Mouse (Mus musculus): ENCODE data around the gene Madd. TPM values are rescaled to one million over a fixed set of nuclear protein-coding genes. Genes with fewer than 3 reads are reported as not detected.
A peak's percentile ranks its signal among the peaks of the same experiment; 100 is the strongest.

Madd gene
- polyA plus RNA-seq, 1 experiment from 2014 or later: 10.9 TPM

DNA sequence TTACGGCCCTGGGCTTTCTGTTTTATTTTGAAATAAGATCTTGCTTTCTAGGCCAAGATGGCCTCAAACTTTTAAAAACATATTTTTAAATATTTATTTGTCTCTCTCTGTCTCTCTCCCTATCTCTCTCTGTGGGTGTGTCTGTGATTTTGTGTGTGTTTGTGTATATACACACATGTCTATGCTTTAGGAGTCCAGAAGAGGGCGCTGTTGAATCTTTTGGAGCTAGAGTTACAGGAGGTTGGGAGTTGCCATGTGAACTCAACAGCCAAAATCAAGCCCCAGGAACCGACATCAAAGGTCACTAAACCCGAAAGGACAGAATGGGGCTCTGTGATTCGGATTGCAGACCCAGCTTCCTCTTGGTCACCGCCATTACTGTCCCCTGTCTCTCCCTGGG lies 73.2 kb downstream of the Madd start:
- Histone ChIP-seq H3K4me2 (no peak overlapping the region), H3K36me3 (no peaks in the 10 kb centered on the region), H3K4me3 (no peak overlapping the region), H3K4me1 (peaks cover 6% of the 10 kb centered on the region), H3K9me3 (no peaks in the 10 kb centered on the region), H3K27ac (no peak overlapping the region), H3K27me3 (no peaks in the 10 kb centered on the region), H3K9ac (no peak overlapping the region)
- 72% methylated on average over 6 of the region's 6 CpGs for WGBS
- no peak for ATAC-seq (ENCODE audit: borderline replicate concordance, extremely low read depth, low FRiP score, low TSS enrichment)

DNA sequence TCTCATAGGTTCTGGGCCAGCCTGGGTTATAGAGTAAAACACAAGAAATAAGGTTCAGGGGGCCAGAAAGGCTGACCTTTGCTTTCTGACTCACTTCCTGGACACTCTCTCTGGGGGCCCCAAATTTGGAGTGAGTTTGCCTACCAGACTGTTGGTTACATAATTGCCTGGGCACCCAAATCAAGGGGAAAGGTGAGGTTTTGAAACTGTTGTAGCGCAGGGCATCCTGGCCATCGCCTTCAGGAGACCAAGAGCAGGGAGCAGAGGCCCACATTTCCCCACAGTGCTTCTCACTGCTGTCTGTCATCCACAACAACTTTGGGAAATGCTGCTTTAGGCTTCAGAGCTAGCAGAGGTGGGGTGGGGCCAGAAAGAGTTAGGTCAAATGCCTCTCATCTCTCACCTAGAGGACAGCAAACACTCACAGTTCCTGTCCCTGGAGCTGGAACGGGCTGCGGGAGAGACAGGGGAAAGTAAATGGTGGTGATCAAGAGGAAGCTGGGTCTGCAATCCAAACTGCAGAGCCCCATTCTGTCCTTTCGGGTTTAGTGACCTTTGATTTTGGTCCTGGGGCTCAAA lies 73.7 kb downstream of the Madd start:
- Histone ChIP-seq H3K4me1 (peaks cover 4% of the 10 kb centered on the region; the same call in 1 of the 2 replicates), H3K27ac (no peak overlapping the region), H3K9ac (no peak overlapping the region), H3K9me3 (no peaks in the 10 kb centered on the region), H3K27me3 (no peaks in the 10 kb centered on the region), H3K4me2 (no peak overlapping the region), H3K4me3 (no peak overlapping the region), H3K36me3 (no peaks in the 10 kb centered on the region)
- 76% methylated on average over 5 of the region's 5 CpGs for WGBS
- no peak for ATAC-seq (ENCODE audit: borderline replicate concordance, extremely low read depth, low FRiP score, low TSS enrichment)

GRCm38 (mm10) chr2:91109241-91109640 lies 74.4 kb downstream of the Madd start:
- Histone ChIP-seq H3K27ac (no peak overlapping the region), H3K4me3 (no peak overlapping the region), H3K4me2 (no peak overlapping the region), H3K27me3 (no peaks in the 10 kb centered on the region), H3K9me3 (no peaks in the 10 kb centered on the region), H3K9ac (no peak overlapping the region), H3K36me3 (no peaks in the 10 kb centered on the region), H3K4me1 (peaks cover 4% of the 10 kb centered on the region; the same call in 1 of the 2 replicates)
- no peak for ATAC-seq (ENCODE audit: borderline replicate concordance, extremely low read depth, low FRiP score, low TSS enrichment)
- WGBS: 77% methylated on average over 5 of the region's 5 CpGs

DNA sequence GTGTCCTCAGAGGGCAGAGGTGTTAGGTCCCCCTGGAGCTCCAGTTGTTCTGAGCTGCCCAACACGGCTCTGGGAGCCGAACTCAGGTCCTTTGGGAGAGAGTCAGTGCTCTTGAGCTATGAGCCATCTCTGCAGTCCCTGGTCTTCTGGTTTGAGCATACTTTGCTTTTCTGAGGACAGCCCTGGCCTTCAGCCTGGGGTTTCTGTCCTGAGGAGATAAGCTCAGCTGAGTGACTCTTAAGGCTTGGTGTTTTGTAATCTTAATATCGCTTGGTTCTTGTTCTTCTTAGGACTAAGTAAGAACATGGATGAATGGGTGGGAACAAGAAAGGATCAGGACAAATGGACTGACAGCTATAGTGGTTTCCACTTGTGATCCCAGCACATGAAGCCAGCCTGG lies 75.5 kb downstream of the Madd start:
- Histone ChIP-seq H3K4me1 (peaks cover 4% of the 10 kb centered on the region; the same call in 1 of the 2 replicates), H3K4me2 (no peak overlapping the region), H3K4me3 (no peak overlapping the region), H3K27ac (no peak overlapping the region), H3K9ac (no peak overlapping the region), H3K27me3 (no peaks in the 10 kb centered on the region), H3K36me3 (no peaks in the 10 kb centered on the region), H3K9me3 (no peaks in the 10 kb centered on the region)
- no peak for ATAC-seq (ENCODE audit: borderline replicate concordance, extremely low read depth, low FRiP score, low TSS enrichment)
- 79% methylated on average over 3 of the region's 3 CpGs for WGBS

DNA sequence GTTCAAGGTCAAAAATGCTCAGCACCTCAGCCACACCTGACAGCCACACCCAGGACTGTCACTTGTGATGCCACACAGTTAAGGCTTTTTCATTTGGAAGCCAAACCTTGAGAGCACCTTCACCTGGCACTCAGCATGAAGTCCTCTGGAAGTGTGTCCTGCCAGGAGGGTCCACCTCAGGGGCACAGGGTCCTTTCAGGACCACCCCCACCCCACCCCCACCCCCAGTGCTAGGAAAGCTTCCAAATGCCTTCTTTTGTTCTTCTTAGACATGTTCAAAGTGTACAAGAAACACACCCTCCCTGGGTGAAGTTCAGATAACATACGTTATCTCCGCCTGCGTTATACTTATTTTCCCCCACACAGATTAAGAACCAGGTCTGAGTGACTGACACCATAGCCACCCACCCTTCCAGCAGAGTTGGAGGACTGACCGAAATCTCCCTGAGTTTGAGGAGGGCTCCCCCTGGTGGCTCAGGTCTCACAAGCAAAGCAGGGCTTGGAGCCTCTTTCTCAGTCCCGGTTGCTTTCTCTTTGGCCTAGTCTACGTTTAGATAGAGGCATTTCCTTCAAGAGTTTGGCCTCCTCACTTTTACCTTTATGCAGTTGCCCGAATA lies 82.4 kb downstream of the Madd start:
- H3K27ac ChIP-seq: no peak overlapping the region
- no peaks in the 10 kb centered on the region for H3K9me3 ChIP-seq
- 4% methylated on average over 7 of the region's 7 CpGs for WGBS
- H3K9ac ChIP-seq: peak overlapping the region; percentile 22; the same call in 1 of the 2 replicates
- no peak overlapping the region for H3K4me2 ChIP-seq
- no peak overlapping the region for H3K4me3 ChIP-seq
- no peaks in the 10 kb centered on the region for H3K36me3 ChIP-seq
- peak; percentile 77 for ATAC-seq (ENCODE audit: borderline replicate concordance, extremely low read depth, low FRiP score, low TSS enrichment)
- no peaks in the 10 kb centered on the region for H3K27me3 ChIP-seq
- no peaks in the 10 kb centered on the region for H3K4me1 ChIP-seq

GRCm38 (mm10) chr2:91098156-91098555 lies 85.5 kb downstream of the Madd start:
- Histone ChIP-seq H3K4me3 (no peak overlapping the region), H3K27me3 (no peaks in the 10 kb centered on the region), H3K36me3 (no peaks in the 10 kb centered on the region), H3K9me3 (no peaks in the 10 kb centered on the region), H3K4me1 (no peaks in the 10 kb centered on the region), H3K4me2 (no peak overlapping the region), H3K9ac (no peak overlapping the region), H3K27ac (no peak overlapping the region)
- no peak for ATAC-seq (ENCODE audit: borderline replicate concordance, extremely low read depth, low FRiP score, low TSS enrichment)
- WGBS: 67% methylated on average over 2 of the region's 2 CpGs

DNA sequence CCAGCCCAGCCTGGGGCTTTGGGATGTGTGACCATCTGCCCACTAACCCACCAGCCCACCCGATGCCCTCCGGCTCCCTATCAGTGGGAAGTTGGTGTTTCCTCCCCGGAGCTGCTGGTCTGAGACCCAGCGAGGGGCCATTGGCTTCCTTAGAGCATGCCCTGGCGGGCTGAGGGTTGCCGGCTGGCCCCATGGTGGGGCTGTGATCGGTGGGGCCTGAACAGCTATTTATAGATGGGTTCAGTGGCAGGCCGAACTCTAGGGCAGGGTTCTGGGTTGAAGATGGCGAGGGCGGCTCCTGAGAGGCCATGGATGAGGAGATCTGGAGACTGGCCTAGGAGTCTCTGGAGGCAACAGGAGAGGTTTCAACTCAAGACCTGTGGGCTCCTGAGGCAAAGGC lies 86.6 kb downstream of the Madd start:
- Histone ChIP-seq H3K9me3 (no peaks in the 10 kb centered on the region), H3K4me2 (no peak overlapping the region), H3K27me3 (no peaks in the 10 kb centered on the region), H3K9ac (no peak overlapping the region), H3K4me3 (no peak overlapping the region), H3K4me1 (no peaks in the 10 kb centered on the region), H3K27ac (no peak overlapping the region), H3K36me3 (no peaks in the 10 kb centered on the region)
- 74% methylated on average over 10 of the region's 10 CpGs for WGBS
- no peak for ATAC-seq (ENCODE audit: borderline replicate concordance, extremely low read depth, low FRiP score, low TSS enrichment)

GRCm38 (mm10) chr2:91096524-91096923 lies 87.1 kb downstream of the Madd start:
- Histone ChIP-seq H3K9me3 (no peaks in the 10 kb centered on the region), H3K36me3 (no peaks in the 10 kb centered on the region), H3K4me3 (no peak overlapping the region), H3K4me2 (no peak overlapping the region), H3K9ac (no peak overlapping the region), H3K27ac (no peak overlapping the region), H3K27me3 (no peaks in the 10 kb centered on the region), H3K4me1 (no peaks in the 10 kb centered on the region)
- ATAC-seq (ENCODE audit: borderline replicate concordance, extremely low read depth, low FRiP score, low TSS enrichment): no peak
- WGBS: 67% methylated on average over 14 of the region's 14 CpGs

DNA sequence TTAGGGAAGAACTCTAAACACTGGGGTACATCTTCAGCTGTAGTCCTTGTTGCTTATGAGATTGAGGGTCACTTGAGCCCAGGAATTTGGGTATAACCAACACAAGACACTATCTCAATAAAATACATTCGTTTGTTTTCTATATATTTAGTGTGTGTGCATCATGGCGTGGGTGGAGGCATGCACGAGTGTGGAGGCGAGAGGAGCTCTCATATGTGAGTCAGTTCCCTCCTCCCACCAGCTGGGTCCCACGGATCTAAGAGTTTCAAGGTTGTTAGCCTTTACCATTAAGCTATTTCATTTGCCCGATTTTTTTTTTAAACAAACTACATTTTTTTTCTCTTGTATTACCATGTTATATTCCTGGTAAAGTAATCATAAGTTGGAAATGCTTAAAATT lies 92.8 kb downstream of the Madd start:
- H3K4me3 ChIP-seq: no peak overlapping the region
- ATAC-seq (ENCODE audit: borderline replicate concordance, extremely low read depth, low FRiP score, low TSS enrichment): no peak
- H3K27me3 ChIP-seq: no peaks in the 10 kb centered on the region
- H3K4me2 ChIP-seq: no peak overlapping the region
- no peaks in the 10 kb centered on the region for H3K9me3 ChIP-seq
- no peak overlapping the region for H3K9ac ChIP-seq
- H3K27ac ChIP-seq: no peak overlapping the region
- no peaks in the 10 kb centered on the region for H3K36me3 ChIP-seq
- no peaks in the 10 kb centered on the region for H3K4me1 ChIP-seq
- WGBS: 59% methylated on average over 6 of the region's 6 CpGs

GRCm38 (mm10) chr2:91090208-91090607 lies 93.4 kb downstream of the Madd start:
- Histone ChIP-seq H3K36me3 (no peaks in the 10 kb centered on the region), H3K27ac (no peak overlapping the region), H3K4me2 (no peak overlapping the region), H3K4me3 (no peak overlapping the region), H3K4me1 (no peaks in the 10 kb centered on the region), H3K9me3 (no peaks in the 10 kb centered on the region), H3K27me3 (no peaks in the 10 kb centered on the region), H3K9ac (no peak overlapping the region)
- WGBS: 69% methylated on average over 6 of the region's 6 CpGs
- ATAC-seq (ENCODE audit: borderline replicate concordance, extremely low read depth, low FRiP score, low TSS enrichment): no peak

DNA sequence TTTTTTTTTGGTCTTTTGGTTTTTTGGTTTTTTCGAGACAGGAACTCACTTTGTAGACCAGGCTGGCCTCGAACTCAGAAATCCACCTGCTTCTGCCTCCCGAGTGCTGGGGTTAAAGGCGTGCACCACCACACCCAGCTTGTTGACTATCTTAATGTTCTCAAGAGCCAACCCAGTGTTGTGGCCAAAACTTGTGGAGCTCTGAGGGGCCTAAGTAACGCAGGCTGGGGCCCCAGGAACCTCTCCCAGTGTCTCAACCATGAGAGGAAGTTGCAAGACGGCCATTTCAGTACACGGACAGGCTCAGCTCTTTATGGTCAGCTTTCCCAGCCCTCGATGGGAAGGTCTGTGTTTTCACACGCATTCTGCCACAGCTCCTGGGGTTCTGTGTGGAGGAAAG lies 94.7 kb downstream of the Madd start:
- Histone ChIP-seq H3K9me3 (no peaks in the 10 kb centered on the region), H3K4me1 (no peaks in the 10 kb centered on the region), H3K27ac (no peak overlapping the region), H3K4me2 (no peak overlapping the region), H3K9ac (no peak overlapping the region), H3K4me3 (no peak overlapping the region), H3K36me3 (no peaks in the 10 kb centered on the region), H3K27me3 (no peaks in the 10 kb centered on the region)
- ATAC-seq (ENCODE audit: borderline replicate concordance, extremely low read depth, low FRiP score, low TSS enrichment): no peak
- WGBS: 72% methylated on average over 9 of the region's 9 CpGs

DNA sequence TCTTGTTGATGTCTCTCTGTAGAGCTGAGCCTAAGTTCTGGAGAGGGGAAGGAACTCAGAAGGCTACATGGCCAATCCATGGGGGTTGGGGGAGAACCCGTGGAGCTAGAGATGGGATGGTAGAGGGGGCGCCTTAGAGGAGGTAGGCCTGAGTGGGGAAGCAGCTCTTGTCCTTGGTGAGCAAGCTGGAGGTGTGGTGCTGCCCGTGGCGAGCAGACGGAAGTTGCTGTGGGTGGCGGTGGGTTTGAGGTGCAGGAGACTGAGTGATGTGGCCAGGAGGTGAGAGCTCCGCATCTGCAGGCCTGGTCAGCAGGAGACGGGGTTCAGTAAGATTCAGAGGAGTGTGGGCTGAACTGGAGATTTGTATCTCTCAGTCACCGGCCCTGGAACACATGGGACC lies 96.2 kb downstream of the Madd start:
- Histone ChIP-seq H3K36me3 (no peaks in the 10 kb centered on the region), H3K4me3 (no peak overlapping the region), H3K9me3 (no peaks in the 10 kb centered on the region), H3K4me2 (no peak overlapping the region), H3K27ac (no peak overlapping the region), H3K9ac (no peak overlapping the region), H3K27me3 (no peaks in the 10 kb centered on the region), H3K4me1 (no peaks in the 10 kb centered on the region)
- 72% methylated on average over 9 of the region's 9 CpGs for WGBS
- ATAC-seq (ENCODE audit: borderline replicate concordance, extremely low read depth, low FRiP score, low TSS enrichment): no peak

Data from lung, embryonic 15.5 days (tissue).